Mouse (Mus musculus): ENCODE data around the gene Tsc22d1.

Tsc22d1 gene

GRCm38 (mm10) chr14:76414862-76415780 lies at the start of gene Tsc22d1:
Gene Tsc22d1, plus strand, starts transcription at chr14:76414961.
- DNase-seq (ENCODE audit: low read depth, low spot score), result no peak

GRCm38 (mm10) chr14:76373638-76374037 lies 41.1 kb upstream of the Tsc22d1 start:
- DNase-seq (ENCODE audit: low read depth, low spot score), result no peak

GRCm38 (mm10) chr14:76374601-76375000 lies 40.2 kb upstream of the Tsc22d1 start:
- no peak for DNase-seq (ENCODE audit: low read depth, low spot score)

GRCm38 (mm10) chr14:76376561-76376960 lies 38.2 kb upstream of the Tsc22d1 start:
- no peak for DNase-seq (ENCODE audit: low read depth, low spot score)

- DNase-seq (ENCODE audit: low read depth, low spot score), result no peak
Observed at GRCm38 (mm10) chr14:76379411-76379810, 35.4 kb upstream of the Tsc22d1 start.

GRCm38 (mm10) chr14:76388025-76388424 lies 26.7 kb upstream of the Tsc22d1 start:
- no peak for DNase-seq (ENCODE audit: low read depth, low spot score)

GRCm38 (mm10) chr14:76398251-76398650 lies 16.5 kb upstream of the Tsc22d1 start:
- no peak for DNase-seq (ENCODE audit: low read depth, low spot score)

GRCm38 (mm10) chr14:76402574-76402973 lies 12.2 kb upstream of the Tsc22d1 start:
- no peak for DNase-seq (ENCODE audit: low read depth, low spot score)

GRCm38 (mm10) chr14:76409111-76409510 lies 5.7 kb upstream of the Tsc22d1 start:
- no peak for DNase-seq (ENCODE audit: low read depth, low spot score)

GRCm38 (mm10) chr14:76413773-76414121 lies 1.0 kb upstream of the Tsc22d1 start:
- DNase-seq (ENCODE audit: low read depth, low spot score), result no peak

GRCm38 (mm10) chr14:76414122-76414861 lies 469 bp upstream of the Tsc22d1 start:
- DNase-seq (ENCODE audit: low read depth, low spot score), result peak; percentile 100

GRCm38 (mm10) chr14:76415781-76416301 lies 1.1 kb downstream of the Tsc22d1 start:
- peak; percentile 48 for DNase-seq (ENCODE audit: low read depth, low spot score)

GRCm38 (mm10) chr14:76416366-76417040 lies 1.7 kb downstream of the Tsc22d1 start:
- peak; percentile 14 for DNase-seq (ENCODE audit: low read depth, low spot score)

GRCm38 (mm10) chr14:76417346-76417745 lies 2.6 kb downstream of the Tsc22d1 start:
- DNase-seq (ENCODE audit: low read depth, low spot score), result no peak

- DNase-seq (ENCODE audit: low read depth, low spot score), result peak; percentile 37
Observed at GRCm38 (mm10) chr14:76420726-76421125, 6.0 kb downstream of the Tsc22d1 start.

GRCm38 (mm10) chr14:76421162-76421561 lies 6.4 kb downstream of the Tsc22d1 start:
- DNase-seq (ENCODE audit: low read depth, low spot score), result no peak

- DNase-seq (ENCODE audit: low read depth, low spot score), result no peak
Observed at GRCm38 (mm10) chr14:76425422-76425821, 10.7 kb downstream of the Tsc22d1 start.

- no peak for DNase-seq (ENCODE audit: low read depth, low spot score)
Observed at GRCm38 (mm10) chr14:76425986-76426530, 11.3 kb downstream of the Tsc22d1 start.

- no peak for DNase-seq (ENCODE audit: low read depth, low spot score)
Observed at GRCm38 (mm10) chr14:76428855-76429254, 14.1 kb downstream of the Tsc22d1 start.

- no peak for DNase-seq (ENCODE audit: low read depth, low spot score)
Observed at GRCm38 (mm10) chr14:76431918-76432317, 17.2 kb downstream of the Tsc22d1 start.

GRCm38 (mm10) chr14:76432369-76432768 lies 17.6 kb downstream of the Tsc22d1 start:
- no peak for DNase-seq (ENCODE audit: low read depth, low spot score)

GRCm38 (mm10) chr14:76432816-76433215 lies 18.1 kb downstream of the Tsc22d1 start:
- DNase-seq (ENCODE audit: low read depth, low spot score), result no peak

Data from mesoderm, embryonic 11.5 days (tissue).